Mouse (Mus musculus) neural tube, embryonic 15.5 days (tissue): ENCODE results near the gene Olfr1369-ps1. TPM values are rescaled to one million over a fixed set of nuclear protein-coding genes. Genes with fewer than 3 reads are reported as not detected.

ENCODE experiments used
- ATAC-seq: fragments of 200-750 bp; cut with Nextera tagmentation; 2 replicates; pipeline ENCODE4 v1.8.0; 2017; ENCODE audit warnings: mild to moderate bottlenecking, moderate TSS enrichment, moderate library complexity; ENCODE audit not compliant: low FRiP score
- H3K27ac ChIP-seq: fragments of 300-500 bp; sonication (generic); replicated peaks from 2 replicates; pipeline ENCODE4 v1.5.1; 2015; ENCODE audit warnings: mild to moderate bottlenecking, inconsistent platforms
- H3K27me3 ChIP-seq: fragments of 300-500 bp; sonication (generic); replicated peaks from 2 replicates; pipeline ENCODE4 v1.6.1; 2015; ENCODE audit warnings: inconsistent platforms
- H3K36me3 ChIP-seq: fragments of 300-500 bp; sonication (generic); 2 replicates; pipeline ENCODE4 v1.6.1; 2015; ENCODE audit warnings: inconsistent platforms
- H3K4me1 ChIP-seq: fragments of 300-500 bp; sonication (generic); 2 replicates; pipeline ENCODE4 v1.6.1; 2015; ENCODE audit warnings: inconsistent platforms
- H3K4me2 ChIP-seq: fragments of 300-500 bp; sonication (generic); 2 replicates; pipeline ENCODE4 v1.6.1; 2015; ENCODE audit warnings: inconsistent platforms, mild to moderate bottlenecking, moderate library complexity
- H3K4me3 ChIP-seq: fragments of 300-500 bp; sonication (generic); replicated peaks from 2 replicates; pipeline ENCODE4 v1.5.1; 2015; ENCODE audit warnings: mild to moderate bottlenecking, inconsistent platforms
- H3K9ac ChIP-seq: fragments of 300-500 bp; sonication (generic); replicated peaks from 2 replicates; pipeline ENCODE4 v1.6.1; 2015; ENCODE audit warnings: mild to moderate bottlenecking, inconsistent platforms
- H3K9me3 ChIP-seq: fragments of 300-500 bp; sonication (generic); replicated peaks from 2 replicates; pipeline ENCODE4 v1.6.1; 2016; ENCODE audit warnings: inconsistent platforms
- WGBS: fragments of 180-500 bp; shearing (Covaris S2); methylation state at CpG from one replicate; pipeline ENCODE4 v1.1.7; 2015; ENCODE audit warnings: mixed read lengths; 5-methylcytosine and 5-hydroxymethylcytosine counted together
- polyA plus RNA-seq: library from polyadenylated mRNA; unstranded; fragments of >200 nt; fragmentation: Nextera tagmentation; extraction: Ambion mirVana; gene quantifications from 2 replicates; pipeline ENCODE4 v1.2.1, GENCODE M21; 2015

Gene Olfr1369-ps1
- polyA plus RNA-seq, 1 experiment from 2014 or later, result not detected

DNA sequence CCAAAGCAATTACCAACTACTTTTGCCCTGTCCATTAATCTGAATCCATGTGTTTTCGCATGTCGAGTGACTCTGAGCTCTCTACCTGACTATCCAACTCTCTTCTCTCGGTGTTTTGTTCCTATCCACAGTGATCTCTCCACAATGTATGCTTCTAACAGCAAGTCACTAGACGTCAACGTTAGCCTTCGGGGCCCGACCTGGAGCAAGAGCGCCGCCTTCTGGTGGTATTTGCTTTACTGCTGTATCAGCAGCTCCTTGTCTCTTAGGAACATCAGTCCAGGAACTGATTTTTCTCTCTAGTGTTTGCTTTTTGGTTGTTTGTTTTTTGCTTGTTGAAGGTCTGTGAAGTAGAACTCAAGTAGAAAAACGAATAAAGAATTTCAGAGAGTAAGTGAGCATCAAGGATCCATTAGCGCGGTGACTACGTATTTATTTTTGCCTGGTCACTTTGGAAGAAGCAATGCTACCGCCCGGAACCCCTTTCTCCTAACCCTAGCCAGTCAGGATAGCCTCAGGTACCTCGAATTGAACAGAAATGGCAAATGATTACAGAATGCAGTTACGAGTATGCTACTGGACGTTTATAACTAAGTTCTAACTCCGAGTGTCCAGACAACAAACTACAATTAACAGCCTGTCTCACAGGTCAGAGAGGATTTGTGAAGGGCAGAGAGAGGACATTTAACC lies 47.6 kb downstream of the Olfr1369-ps1 start:
- peak; percentile 50 for ATAC-seq
- no peaks in the 10 kb centered on the region for H3K27me3 ChIP-seq
- under 1% methylated on average over 19 of the region's 19 CpGs for WGBS

GRCm38 (mm10) chr13:21159475-21159819 lies 48.2 kb downstream of the Olfr1369-ps1 start:
- Histone ChIP-seq H3K9ac (peak overlapping the region; percentile 48), H3K27ac (no peak overlapping the region), H3K27me3 (no peaks in the 10 kb centered on the region), H3K4me3 (peak overlapping the region; percentile 71), H3K4me1 (peaks cover 13% of the 10 kb centered on the region), H3K36me3 (no peaks in the 10 kb centered on the region), H3K9me3 (no peaks in the 10 kb centered on the region), H3K4me2 (peak overlapping the region; percentile 92)
- peak; percentile 33; the same call in 1 of the 2 replicates for ATAC-seq
- 0% methylated on average over 15 of the region's 15 CpGs for WGBS

More for the DNA sequence above, 47.6 kb downstream of the Olfr1369-ps1 start:
- Histone ChIP-seq H3K27ac (no peak overlapping the region), H3K4me3 (peak overlapping the region; percentile 71), H3K9ac (peak overlapping the region; percentile 48), H3K4me2 (peak overlapping the region; percentile 92), H3K4me1 (peaks cover 13% of the 10 kb centered on the region), H3K9me3 (no peaks in the 10 kb centered on the region), H3K36me3 (no peaks in the 10 kb centered on the region)

- Histone ChIP-seq H3K4me2 (peak overlapping the region; percentile 92), H3K4me1 (peaks cover 13% of the 10 kb centered on the region), H3K9me3 (no peaks in the 10 kb centered on the region), H3K4me3 (peak overlapping the region; percentile 71), H3K27ac (no peak overlapping the region), H3K36me3 (no peaks in the 10 kb centered on the region), H3K9ac (peak overlapping the region; percentile 48), H3K27me3 (no peaks in the 10 kb centered on the region)
- WGBS, result under 1% methylated on average over 16 of the region's 16 CpGs
- ATAC-seq, result peak; percentile 23
These were observed 48.8 kb downstream of the Olfr1369-ps1 start for GRCm38 (mm10) chr13:21160041-21160511.

- Histone ChIP-seq H3K9ac (peak overlapping the region; percentile 48; the same call in 1 of the 2 replicates), H3K4me1 (peaks cover 13% of the 10 kb centered on the region), H3K9me3 (no peaks in the 10 kb centered on the region), H3K27ac (peak overlapping the region; percentile 68; the same call in 1 of the 2 replicates), H3K36me3 (no peaks in the 10 kb centered on the region), H3K4me2 (peak overlapping the region; percentile 92), H3K4me3 (peak overlapping the region; percentile 71), H3K27me3 (peaks cover 4% of the 10 kb centered on the region)
- ATAC-seq, result peak; percentile 92
- under 1% methylated on average over 32 of the region's 32 CpGs for WGBS
These were observed 49.6 kb downstream of the Olfr1369-ps1 start for GRCm38 (mm10) chr13:21160657-21161590.

- Histone ChIP-seq H3K36me3 (no peaks in the 10 kb centered on the region), H3K27ac (no peak overlapping the region), H3K9ac (no peak overlapping the region), H3K4me2 (peak overlapping the region; percentile 92), H3K4me1 (peaks cover 20% of the 10 kb centered on the region), H3K4me3 (peak overlapping the region; percentile 71), H3K9me3 (no peaks in the 10 kb centered on the region), H3K27me3 (peaks cover 4% of the 10 kb centered on the region)
- WGBS, result 36% methylated on average over 2 of the region's 2 CpGs
- ATAC-seq, result peak; percentile 26
These were observed 50.3 kb downstream of the Olfr1369-ps1 start for GRCm38 (mm10) chr13:21161591-21161990.

DNA sequence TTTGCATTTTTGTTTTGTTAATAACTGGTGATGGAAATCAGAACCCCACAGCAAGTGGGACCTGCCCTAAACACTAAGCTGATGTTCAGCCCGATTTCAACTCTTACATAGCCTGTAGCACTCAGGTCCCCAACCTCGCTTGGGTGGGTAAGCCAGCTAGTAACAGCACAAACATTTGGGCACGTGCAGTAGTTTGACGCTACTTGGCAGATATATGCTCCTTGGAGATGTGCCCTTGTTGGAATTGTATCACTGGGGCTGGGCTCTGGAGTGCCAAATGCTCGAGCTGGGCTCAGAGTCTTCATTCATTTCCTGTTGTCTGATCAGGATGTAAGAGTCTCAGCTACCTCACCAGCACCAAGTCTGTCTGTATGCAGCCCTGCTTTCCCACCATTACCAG lies 51.3 kb downstream of the Olfr1369-ps1 start:
- Histone ChIP-seq H3K27ac (no peak overlapping the region), H3K9me3 (no peaks in the 10 kb centered on the region), H3K36me3 (no peaks in the 10 kb centered on the region), H3K9ac (no peak overlapping the region), H3K27me3 (peaks cover 4% of the 10 kb centered on the region), H3K4me1 (peaks cover 22% of the 10 kb centered on the region), H3K4me2 (no peak overlapping the region), H3K4me3 (no peak overlapping the region)
- ATAC-seq, result no peak
- WGBS, result 52% methylated on average over 5 of the region's 5 CpGs

- H3K4me3 ChIP-seq, result peak overlapping the region; percentile 62
- H3K9ac ChIP-seq, result peak overlapping the region; percentile 26
- peaks cover 29% of the 10 kb centered on the region; the same call in 1 of the 2 replicates for H3K4me1 ChIP-seq
- peak overlapping the region; percentile 92 for H3K4me2 ChIP-seq
- no peaks in the 10 kb centered on the region for H3K9me3 ChIP-seq
- H3K36me3 ChIP-seq, result no peaks in the 10 kb centered on the region
- H3K27me3 ChIP-seq, result peaks cover 4% of the 10 kb centered on the region
- peak; percentile 72 for ATAC-seq
- under 1% methylated on average over 27 of the region's 27 CpGs for WGBS
- peak overlapping the region; percentile 58; the same call in 1 of the 2 replicates for H3K27ac ChIP-seq
These were observed 55.9 kb downstream of the Olfr1369-ps1 start for GRCm38 (mm10) chr13:21166936-21167909.

DNA sequence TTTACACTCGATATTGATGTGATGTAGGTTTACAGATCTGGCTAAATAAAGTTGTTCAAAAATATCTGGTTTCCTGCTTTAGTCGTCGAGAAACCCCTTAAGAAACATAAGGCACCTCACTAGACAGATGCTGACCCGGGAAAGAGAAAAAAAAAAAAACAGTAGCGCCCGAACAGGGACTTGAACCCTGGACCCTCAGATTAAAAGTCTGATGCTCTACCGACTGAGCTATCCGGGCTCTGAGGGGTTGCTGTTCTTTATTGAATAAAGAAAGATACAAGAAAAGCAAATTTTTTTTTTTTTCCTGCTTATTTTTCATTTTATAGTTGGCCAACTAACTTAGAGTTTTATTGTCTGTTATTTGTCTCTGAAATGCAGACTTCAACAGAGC lies 56.6 kb downstream of the Olfr1369-ps1 start:
- Histone ChIP-seq H3K4me3 (peak overlapping the region; percentile 62), H3K4me2 (peak overlapping the region; percentile 92), H3K36me3 (no peaks in the 10 kb centered on the region), H3K9ac (peak overlapping the region; percentile 52; the same call in 1 of the 2 replicates), H3K27ac (no peak overlapping the region), H3K27me3 (peaks cover 4% of the 10 kb centered on the region), H3K9me3 (no peaks in the 10 kb centered on the region), H3K4me1 (peaks cover 34% of the 10 kb centered on the region; the same call in 1 of the 2 replicates)
- peak; percentile 67 for ATAC-seq
- under 1% methylated on average over 8 of the region's 8 CpGs for WGBS

DNA sequence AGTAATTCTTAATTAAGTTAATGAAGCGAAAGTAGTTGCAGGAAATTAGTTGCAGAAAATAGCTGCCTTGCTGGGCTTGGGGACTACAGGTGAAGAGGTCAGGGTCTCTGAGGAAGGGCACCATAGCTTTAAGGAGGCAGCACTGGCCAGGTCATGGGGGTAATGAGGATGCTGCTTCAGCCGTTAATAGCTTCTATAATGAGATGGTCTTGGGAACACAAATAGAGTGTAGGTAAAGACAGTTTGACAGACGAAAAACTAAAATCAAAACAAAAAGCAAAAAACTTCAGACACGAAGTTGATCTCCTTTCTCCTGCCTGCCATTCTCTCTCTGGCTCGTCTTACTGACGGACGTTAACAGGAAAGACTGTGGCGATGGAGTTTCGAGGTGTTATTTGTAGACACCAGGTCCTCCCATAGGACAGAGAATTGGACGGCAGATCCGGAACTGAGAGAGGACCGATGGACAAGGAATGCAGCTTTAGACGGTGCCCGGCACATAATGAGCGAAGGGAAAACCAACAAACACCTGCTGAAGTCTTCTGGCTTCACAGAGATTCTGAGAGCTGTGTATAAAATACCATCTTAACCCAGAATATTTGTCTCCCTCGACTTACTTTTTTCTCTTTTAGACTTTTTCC lies 57.2 kb downstream of the Olfr1369-ps1 start:
- Histone ChIP-seq H3K4me3 (peak overlapping the region; percentile 62), H3K4me1 (peaks cover 40% of the 10 kb centered on the region; the same call in 1 of the 2 replicates), H3K4me2 (peak overlapping the region; percentile 92), H3K27ac (no peak overlapping the region; the same call in 1 of the 2 replicates), H3K9me3 (no peaks in the 10 kb centered on the region), H3K27me3 (peaks cover 4% of the 10 kb centered on the region), H3K36me3 (no peaks in the 10 kb centered on the region), H3K9ac (peak overlapping the region; percentile 52)
- under 1% methylated on average over 16 of the region's 16 CpGs for WGBS
- no peak for ATAC-seq
